Mouse (Mus musculus) neural tube, embryonic 11.5 days (tissue): ENCODE measurements around the gene Adam17. TPM values are rescaled to one million over a fixed set of nuclear protein-coding genes. Genes with fewer than 3 reads are reported as not detected.

Experiments
- ATAC-seq: fragments of 200-750 bp; cut with Nextera tagmentation; 2 replicates; pipeline ENCODE4 v1.8.0; 2017; ENCODE audit warnings: moderate number of reproducible peaks, mild to moderate bottlenecking, moderate TSS enrichment, moderate library complexity; ENCODE audit not compliant: insufficient read depth, low FRiP score, low TSS enrichment
- DNase-seq: peaks from one replicate; pipeline ENCODE4 v3.0.0-alpha.2; 2015; ENCODE audit warnings: low spot score
- H3K27ac ChIP-seq: fragments of 300-500 bp; sonication (generic); 2 replicates; pipeline ENCODE4 v1.5.1; 2014; ENCODE audit warnings: low read depth, mild to moderate bottlenecking, low read length
- H3K27me3 ChIP-seq: fragments of 300-500 bp; sonication (generic); 2 replicates; pipeline ENCODE4 v1.6.1; 2014; ENCODE audit warnings: mild to moderate bottlenecking, low read length, mixed read lengths; ENCODE audit not compliant: control insufficient read depth, insufficient read depth
- H3K36me3 ChIP-seq: fragments of 300-500 bp; sonication (generic); 2 replicates; pipeline ENCODE4 v1.6.1; 2014; ENCODE audit warnings: mild to moderate bottlenecking, low read length, moderate library complexity, mixed read lengths; ENCODE audit not compliant: control insufficient read depth, insufficient read depth
- H3K4me1 ChIP-seq: fragments of 300-500 bp; sonication (generic); 2 replicates; pipeline ENCODE4 v1.6.1; 2014; ENCODE audit warnings: low read length, mixed read lengths; ENCODE audit not compliant: control insufficient read depth, insufficient read depth
- H3K4me2 ChIP-seq: fragments of 300-500 bp; sonication (generic); 2 replicates; pipeline ENCODE4 v1.6.1; 2014; ENCODE audit warnings: low read depth, mild to moderate bottlenecking, moderate library complexity
- H3K4me3 ChIP-seq: fragments of 300-500 bp; sonication (generic); 2 replicates; pipeline ENCODE4 v1.5.1; 2014; ENCODE audit warnings: low read depth, low read length
- H3K9ac ChIP-seq: fragments of 300-500 bp; sonication (generic); 2 replicates; pipeline ENCODE4 v1.6.1; 2014; ENCODE audit warnings: mild to moderate bottlenecking, low read length
- H3K9me3 ChIP-seq: fragments of 300-500 bp; sonication (generic); 2 replicates; pipeline ENCODE4 v1.6.1; 2016; ENCODE audit warnings: low read length; ENCODE audit not compliant: control insufficient read depth
- WGBS: fragments of 180-500 bp; shearing (Covaris S2); extraction: QIAGEN DNeasy Blood & Tissue Kit; methylation state at CpG from one replicate; pipeline ENCODE4 v1.1.7; 2014; 5-methylcytosine and 5-hydroxymethylcytosine counted together
- polyA plus RNA-seq: library from polyadenylated mRNA; unstranded; fragments of >200 nt; fragmentation: Nextera tagmentation; extraction: Ambion mirVana; gene quantifications from 2 replicates; pipeline ENCODE4 v1.2.1, GENCODE M21; 2014

The Adam17 gene
- polyA plus RNA-seq, 1 experiment from 2014 or later = 37.0 TPM

DNA sequence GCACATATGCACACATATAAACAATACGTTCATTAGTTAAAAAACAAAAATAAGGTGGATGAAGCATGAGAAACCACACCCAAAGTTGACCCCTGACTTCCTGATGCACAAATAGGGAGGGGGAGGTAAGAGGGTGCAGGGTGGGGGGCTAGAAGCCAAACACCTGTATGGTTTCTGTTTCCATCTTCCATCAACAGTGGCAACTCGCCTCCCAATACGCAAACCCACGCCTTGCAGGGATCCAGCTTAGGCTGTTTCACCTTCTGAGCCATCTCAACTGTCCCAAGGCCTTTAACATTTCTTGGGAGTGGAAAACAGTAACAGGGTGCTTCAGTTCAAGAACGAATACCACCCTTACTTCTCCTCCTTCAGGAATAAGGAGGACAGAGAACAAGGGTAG is 36.3 kb downstream of the Adam17 start:
- Histone ChIP-seq H3K4me2 (no peak overlapping the region), H3K36me3 (peaks cover 6% of the 10 kb centered on the region), H3K27me3 (no peaks in the 10 kb centered on the region), H3K9ac (no peak overlapping the region), H3K27ac (no peak overlapping the region), H3K4me3 (no peak overlapping the region), H3K9me3 (no peaks in the 10 kb centered on the region), H3K4me1 (no peaks in the 10 kb centered on the region)
- ATAC-seq (no peak), DNase-seq (no peak)
- WGBS = 93% methylated on average over 5 of the region's 5 CpGs

- peaks cover 8% of the 10 kb centered on the region for H3K36me3 ChIP-seq
- H3K9ac ChIP-seq = no peak overlapping the region
- no peak for DNase-seq
Observed at GRCm38 (mm10) chr12:21335869-21336268, 37.6 kb downstream of the Adam17 start.

DNA sequence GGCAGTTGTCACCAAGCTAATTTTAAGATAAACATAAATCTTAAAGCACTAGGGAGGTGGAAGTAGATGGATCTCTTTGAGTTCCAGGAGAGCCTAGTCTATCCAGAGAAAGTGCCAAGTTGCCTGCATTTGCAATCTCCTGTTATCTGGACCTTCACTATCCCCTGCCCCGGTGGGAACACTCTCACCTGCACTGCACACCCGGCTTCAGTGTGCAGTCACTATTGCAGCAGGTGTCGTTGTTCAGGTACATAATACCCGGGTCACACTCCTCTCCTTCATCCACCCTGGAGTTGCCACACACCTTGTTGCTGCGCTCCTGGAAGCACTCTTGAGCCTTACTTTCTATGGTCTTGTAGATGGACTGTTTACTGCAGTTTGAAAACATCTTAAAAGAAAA is 39.7 kb downstream of the Adam17 start:
- no peak overlapping the region for H3K27ac ChIP-seq
- ATAC-seq (no peak), DNase-seq (no peak)
- H3K4me2 ChIP-seq = no peak overlapping the region
- no peaks in the 10 kb centered on the region for H3K4me1 ChIP-seq
- WGBS = 93% methylated on average over 5 of the region's 5 CpGs
- H3K36me3 ChIP-seq = peaks cover 11% of the 10 kb centered on the region
- no peaks in the 10 kb centered on the region for H3K27me3 ChIP-seq
- no peak overlapping the region for H3K4me3 ChIP-seq
- no peaks in the 10 kb centered on the region for H3K9me3 ChIP-seq
- H3K9ac ChIP-seq = no peak overlapping the region

More at GRCm38 (mm10) chr12:21335869-21336268, 37.6 kb downstream of the Adam17 start:
- Histone ChIP-seq H3K27ac (no peak overlapping the region), H3K4me2 (no peak overlapping the region), H3K27me3 (no peaks in the 10 kb centered on the region), H3K9me3 (no peaks in the 10 kb centered on the region), H3K4me3 (no peak overlapping the region), H3K4me1 (no peaks in the 10 kb centered on the region)
- 91% methylated on average over 7 of the region's 7 CpGs for WGBS
- no peak for ATAC-seq

DNA sequence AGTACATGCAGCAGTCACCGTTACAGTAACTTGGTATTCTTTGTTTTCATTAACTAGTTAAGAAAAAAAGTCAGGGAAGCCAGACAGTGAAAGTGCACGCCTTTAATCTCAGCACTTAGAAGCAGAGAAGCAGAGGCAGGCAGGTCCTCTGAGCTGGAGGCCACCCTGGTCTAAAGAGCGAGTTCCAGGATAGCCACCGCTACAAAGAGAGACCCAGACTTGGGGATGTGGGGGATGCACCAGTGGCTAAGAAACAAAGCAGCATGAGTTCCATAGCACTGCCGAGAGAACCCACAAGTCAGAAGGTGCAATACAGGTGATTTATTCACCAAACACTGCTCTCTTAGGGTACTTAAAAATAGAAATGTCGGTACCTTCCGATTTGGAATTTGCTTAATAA is 40.4 kb downstream of the Adam17 start:
- Histone ChIP-seq H3K4me2 (no peak overlapping the region), H3K9ac (no peak overlapping the region), H3K4me1 (no peaks in the 10 kb centered on the region), H3K36me3 (peaks cover 11% of the 10 kb centered on the region), H3K9me3 (no peaks in the 10 kb centered on the region), H3K27ac (no peak overlapping the region), H3K27me3 (no peaks in the 10 kb centered on the region), H3K4me3 (no peak overlapping the region)
- no peak for ATAC-seq
- no peak for DNase-seq
- 92% methylated on average over 7 of the region's 7 CpGs for WGBS

- no peak for DNase-seq
- H3K4me1 ChIP-seq = no peaks in the 10 kb centered on the region
- no peak overlapping the region for H3K4me2 ChIP-seq
- H3K36me3 ChIP-seq = peaks cover 12% of the 10 kb centered on the region
- WGBS = 86% methylated on average over 6 of the region's 6 CpGs
- no peak overlapping the region for H3K27ac ChIP-seq
- no peak overlapping the region for H3K9ac ChIP-seq
- no peaks in the 10 kb centered on the region for H3K27me3 ChIP-seq
- H3K9me3 ChIP-seq = no peaks in the 10 kb centered on the region
- no peak overlapping the region for H3K4me3 ChIP-seq
- ATAC-seq = no peak
Observed at GRCm38 (mm10) chr12:21331711-21332110, 41.7 kb downstream of the Adam17 start.

GRCm38 (mm10) chr12:21330961-21331576 is 42.4 kb downstream of the Adam17 start:
- 91% methylated on average over 10 of the region's 10 CpGs for WGBS
- H3K36me3 ChIP-seq = peaks cover 14% of the 10 kb centered on the region
- no peak for ATAC-seq

DNA sequence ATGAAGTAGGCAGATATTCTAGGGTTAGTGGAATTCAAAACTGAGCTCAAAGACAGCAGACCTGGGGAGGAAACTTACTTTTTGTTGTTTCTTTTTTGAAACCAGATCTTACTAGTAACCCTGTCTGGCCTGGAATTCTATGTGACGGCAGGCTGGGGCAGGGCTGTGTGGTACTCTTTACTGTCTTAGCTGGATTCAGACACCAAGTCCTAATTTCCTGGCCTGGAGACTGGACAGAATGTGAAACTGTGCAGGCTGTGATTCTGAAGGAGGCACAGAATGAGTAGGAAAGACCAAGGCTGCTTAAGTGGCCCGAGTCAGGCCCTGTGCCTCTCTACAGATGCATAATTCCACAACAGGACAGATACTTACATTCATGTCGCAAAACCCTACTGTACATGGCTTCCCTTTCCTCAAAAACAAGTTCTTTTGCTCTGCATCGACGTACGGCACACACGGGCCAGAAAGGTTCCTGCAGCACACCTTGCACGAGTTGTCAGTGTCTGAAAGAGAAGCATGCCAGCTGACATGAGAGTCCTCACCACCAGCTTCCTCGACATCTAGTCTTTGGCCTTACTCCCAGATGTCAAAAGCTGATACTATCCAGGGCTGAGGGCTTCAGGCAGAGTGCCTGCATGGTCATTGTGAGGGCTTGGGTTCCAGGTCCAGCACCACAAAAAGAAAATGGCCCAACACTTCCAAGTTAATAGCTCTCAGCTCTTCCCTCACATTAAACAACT is 43.6 kb downstream of the Adam17 start:
- no peak for DNase-seq
- WGBS = 95% methylated on average over 9 of the region's 9 CpGs
- H3K36me3 ChIP-seq = peaks cover 14% of the 10 kb centered on the region

More at GRCm38 (mm10) chr12:21330961-21331576, 42.4 kb downstream of the Adam17 start:
- Histone ChIP-seq H3K4me2 (no peak overlapping the region), H3K27me3 (no peaks in the 10 kb centered on the region), H3K4me1 (no peaks in the 10 kb centered on the region), H3K4me3 (no peak overlapping the region), H3K9ac (no peak overlapping the region), H3K9me3 (no peaks in the 10 kb centered on the region), H3K27ac (no peak overlapping the region)
- DNase-seq = no peak

DNA sequence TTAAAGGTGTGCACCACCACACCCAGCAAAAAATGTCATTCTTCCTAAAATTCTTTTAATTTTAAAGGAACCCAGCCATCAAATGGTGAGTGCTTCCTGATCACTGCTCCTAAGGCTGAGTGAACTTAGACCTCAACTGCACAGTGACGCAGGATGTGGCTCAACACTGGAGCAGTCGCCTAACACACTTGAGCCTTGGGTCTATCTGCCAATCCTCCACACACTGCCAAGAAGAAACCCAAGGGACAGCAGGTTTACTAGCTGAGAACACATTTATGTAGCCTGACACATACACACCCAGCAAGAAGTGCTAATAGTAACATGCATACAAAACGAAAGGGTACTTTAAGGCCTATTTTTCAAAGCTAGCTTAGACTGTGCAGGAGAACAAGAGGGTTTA is 47.1 kb downstream of the Adam17 start:
- H3K4me3 ChIP-seq = no peak overlapping the region
- peaks cover 7% of the 10 kb centered on the region for H3K36me3 ChIP-seq
- ATAC-seq (no peak), DNase-seq (no peak)
- H3K27me3 ChIP-seq = no peaks in the 10 kb centered on the region
- no peak overlapping the region for H3K4me2 ChIP-seq
- H3K9ac ChIP-seq = no peak overlapping the region
- H3K9me3 ChIP-seq = no peaks in the 10 kb centered on the region
- H3K4me1 ChIP-seq = no peaks in the 10 kb centered on the region
- no peak overlapping the region for H3K27ac ChIP-seq
- WGBS = 97% methylated on average over 3 of the region's 3 CpGs

More for the DNA sequence above, 43.6 kb downstream of the Adam17 start:
- H3K9ac ChIP-seq = no peak overlapping the region
- H3K9me3 ChIP-seq = no peaks in the 10 kb centered on the region
- H3K27ac ChIP-seq = no peak overlapping the region
- no peaks in the 10 kb centered on the region for H3K4me1 ChIP-seq
- no peak for ATAC-seq
- H3K4me3 ChIP-seq = no peak overlapping the region
- no peak overlapping the region for H3K4me2 ChIP-seq
- no peaks in the 10 kb centered on the region for H3K27me3 ChIP-seq

DNA sequence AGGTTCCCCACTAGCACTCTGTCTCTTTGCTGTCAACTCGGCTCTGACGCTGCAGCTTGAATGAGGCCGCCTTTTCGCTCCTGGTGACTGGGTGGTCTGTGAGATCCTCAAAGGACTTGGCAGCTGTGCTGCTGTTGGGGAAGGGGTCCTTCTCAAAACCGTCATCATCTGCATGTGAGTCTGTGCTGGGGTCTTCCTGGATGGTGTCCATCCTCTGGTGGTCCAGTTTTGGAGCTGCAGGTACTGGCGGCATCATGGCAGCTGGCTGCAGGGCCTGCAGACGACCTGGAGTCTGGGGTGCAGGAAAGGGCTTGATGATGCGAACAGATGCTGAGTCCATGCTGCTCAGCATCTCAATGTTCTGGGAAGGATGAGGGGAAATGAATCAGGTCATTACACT is 48.2 kb downstream of the Adam17 start:
- Histone ChIP-seq H3K9me3 (no peaks in the 10 kb centered on the region), H3K4me1 (no peaks in the 10 kb centered on the region), H3K9ac (no peak overlapping the region), H3K27ac (no peak overlapping the region), H3K4me2 (no peak overlapping the region), H3K27me3 (no peaks in the 10 kb centered on the region), H3K4me3 (no peak overlapping the region), H3K36me3 (peaks cover 7% of the 10 kb centered on the region)
- DNase-seq = no peak
- ATAC-seq = no peak
- WGBS = 90% methylated on average over 8 of the region's 8 CpGs
